Mouse (Mus musculus) E14TG2a.4 (cell line): Measurements from ENCODE around the gene Slc22a23.

Experiments
- H3K27me3 ChIP-seq: 2 replicates; pipeline ENCODE4 v1.6.1; 2014; ENCODE audit warnings: low read length, control low read depth; ENCODE audit not compliant: insufficient read depth
- H3K36me3 ChIP-seq: 2 replicates; pipeline ENCODE4 v1.6.1; 2014; ENCODE audit warnings: low read length, control low read depth; ENCODE audit not compliant: insufficient read depth
- H3K4me1 ChIP-seq: replicated peaks from 2 replicates; pipeline ENCODE4 v1.6.1; 2014; ENCODE audit warnings: low read depth, low read length, control low read depth
- H3K4me3 ChIP-seq: replicated peaks from 2 replicates; pipeline ENCODE4 v1.5.1; 2014; ENCODE audit warnings: mild to moderate bottlenecking, low read length
- H3K9me3 ChIP-seq: 2 replicates; pipeline ENCODE4 v1.6.1; 2014; ENCODE audit warnings: low read length, control low read depth
- CTCF ChIP-seq: conservative IDR thresholded peaks from 2 replicates; pipeline ENCODE4 v1.5.1; 2014; ENCODE audit warnings: low read length
- NANOG ChIP-seq: IDR thresholded peaks from 2 replicates; pipeline ENCODE4 v1.6.1; 2014; ENCODE audit warnings: borderline replicate concordance, low read length, mixed read lengths
- POU5F1 ChIP-seq: IDR thresholded peaks from 2 replicates; pipeline ENCODE4 v1.6.1; 2014; ENCODE audit warnings: low read length, borderline replicate concordance

Slc22a23 gene

DNA sequence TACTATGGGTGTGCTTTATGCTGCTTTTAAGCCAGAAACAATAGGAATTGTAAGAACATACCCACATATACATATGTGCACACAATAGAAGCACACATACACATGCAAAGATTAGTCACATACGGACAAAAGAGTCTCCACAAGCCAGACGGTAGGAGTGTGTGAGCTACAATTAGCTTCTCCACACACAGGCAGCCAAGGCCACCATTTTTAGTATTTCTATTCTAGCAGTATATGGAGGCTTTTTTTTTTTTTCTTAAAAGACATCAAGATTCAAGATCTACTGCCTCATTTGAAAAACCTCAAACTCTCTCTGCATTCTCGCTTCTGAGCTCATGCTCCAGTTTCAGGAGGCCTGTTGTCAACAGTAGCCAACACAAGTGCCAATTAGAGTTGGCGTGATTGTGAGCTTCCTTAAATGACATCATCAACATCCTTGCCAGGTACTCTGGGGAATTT lies 31.9 kb downstream of the Slc22a23 start:
- Histone ChIP-seq H3K4me1 (peaks cover 6% of the 10 kb centered on the region), H3K36me3 (no peaks in the 10 kb centered on the region), H3K4me3 (no peak overlapping the region), H3K27me3 (no peaks in the 10 kb centered on the region), H3K9me3 (no peaks in the 10 kb centered on the region)
- TF ChIP-seq NANOG: no peak
- TF ChIP-seq POU5F1: no peak
- no peak for TF ChIP-seq CTCF

DNA sequence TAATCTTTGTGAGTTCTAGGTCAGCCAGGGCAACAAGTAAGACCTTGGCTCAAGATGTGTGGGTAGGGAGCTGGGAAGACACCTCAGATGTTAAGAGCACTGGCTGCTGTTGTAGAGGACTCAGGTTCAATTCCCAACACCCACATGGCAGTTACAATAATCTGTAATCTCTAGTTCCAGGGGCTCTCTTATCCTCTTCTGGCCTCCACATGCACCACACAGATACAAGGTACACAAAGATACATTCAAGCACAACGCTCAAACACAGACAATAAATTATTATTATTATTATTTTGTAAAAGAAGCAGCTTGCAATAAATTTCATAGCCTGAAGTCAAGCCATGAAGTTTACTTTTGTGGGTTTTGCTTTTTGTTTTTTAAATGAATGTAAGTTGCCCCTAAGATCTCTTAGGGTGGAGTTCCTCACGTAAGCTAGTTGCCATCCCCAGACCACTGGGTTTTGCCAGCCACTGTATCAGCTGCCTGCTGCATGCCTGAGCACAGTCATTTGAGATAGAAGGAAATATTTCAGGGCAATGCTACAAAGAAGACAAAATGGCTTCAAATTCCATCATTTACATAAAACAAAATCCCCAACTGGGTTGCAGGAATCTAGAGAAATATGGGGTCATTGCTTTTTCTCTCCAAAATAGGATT lies 32.5 kb downstream of the Slc22a23 start:
- Histone ChIP-seq H3K27me3 (no peaks in the 10 kb centered on the region), H3K4me3 (no peak overlapping the region), H3K4me1 (peaks cover 8% of the 10 kb centered on the region), H3K36me3 (no peaks in the 10 kb centered on the region), H3K9me3 (no peaks in the 10 kb centered on the region)
- TF ChIP-seq NANOG (no peak), CTCF (no peak), POU5F1 (no peak)

DNA sequence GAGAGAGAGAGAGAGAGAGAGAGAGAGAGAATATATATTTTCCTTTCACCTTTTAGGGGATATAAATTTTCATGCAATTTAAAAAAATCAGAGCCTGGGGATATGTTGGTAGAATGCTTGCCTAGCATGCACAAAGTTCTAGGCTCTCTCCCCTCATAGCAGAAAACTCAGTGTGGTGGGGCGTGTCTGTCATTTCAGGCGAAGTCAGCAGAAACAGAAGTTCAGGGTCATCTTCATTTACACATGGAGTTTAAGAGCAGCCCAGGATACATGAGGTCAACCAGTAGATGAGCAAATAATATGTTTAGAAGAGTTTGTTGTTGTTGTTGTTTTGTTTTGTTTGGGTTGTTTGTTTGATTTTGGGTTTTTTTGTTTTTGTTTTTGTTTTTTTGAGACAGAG lies 33.4 kb downstream of the Slc22a23 start:
- Histone ChIP-seq H3K27me3 (no peaks in the 10 kb centered on the region), H3K9me3 (no peaks in the 10 kb centered on the region), H3K4me1 (peaks cover 8% of the 10 kb centered on the region), H3K36me3 (no peaks in the 10 kb centered on the region), H3K4me3 (no peak overlapping the region)
- no peak for TF ChIP-seq CTCF
- no peak for TF ChIP-seq NANOG
- TF ChIP-seq POU5F1: no peak

DNA sequence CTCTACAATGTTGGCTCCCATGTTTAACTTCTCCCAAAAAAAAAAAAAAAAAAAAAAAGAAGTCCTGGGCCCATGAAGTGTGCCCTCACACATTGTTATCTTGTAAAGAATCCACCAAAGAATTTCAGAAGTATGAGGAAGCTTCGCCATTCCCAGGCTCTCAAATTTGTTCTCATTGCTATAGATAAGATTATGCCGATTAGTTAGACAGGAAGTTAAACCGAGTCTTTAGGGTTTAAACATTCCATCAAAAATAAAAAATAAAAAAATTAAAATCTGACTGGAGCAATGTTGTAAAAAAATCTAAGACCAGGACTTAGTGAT lies 36.4 kb downstream of the Slc22a23 start:
- H3K4me1 ChIP-seq: peaks cover 8% of the 10 kb centered on the region
- TF ChIP-seq NANOG: no peak
- TF ChIP-seq POU5F1: no peak
- TF ChIP-seq CTCF: no peak
- no peak overlapping the region for H3K4me3 ChIP-seq
- no peaks in the 10 kb centered on the region for H3K27me3 ChIP-seq
- no peaks in the 10 kb centered on the region for H3K36me3 ChIP-seq
- H3K9me3 ChIP-seq: no peaks in the 10 kb centered on the region

DNA sequence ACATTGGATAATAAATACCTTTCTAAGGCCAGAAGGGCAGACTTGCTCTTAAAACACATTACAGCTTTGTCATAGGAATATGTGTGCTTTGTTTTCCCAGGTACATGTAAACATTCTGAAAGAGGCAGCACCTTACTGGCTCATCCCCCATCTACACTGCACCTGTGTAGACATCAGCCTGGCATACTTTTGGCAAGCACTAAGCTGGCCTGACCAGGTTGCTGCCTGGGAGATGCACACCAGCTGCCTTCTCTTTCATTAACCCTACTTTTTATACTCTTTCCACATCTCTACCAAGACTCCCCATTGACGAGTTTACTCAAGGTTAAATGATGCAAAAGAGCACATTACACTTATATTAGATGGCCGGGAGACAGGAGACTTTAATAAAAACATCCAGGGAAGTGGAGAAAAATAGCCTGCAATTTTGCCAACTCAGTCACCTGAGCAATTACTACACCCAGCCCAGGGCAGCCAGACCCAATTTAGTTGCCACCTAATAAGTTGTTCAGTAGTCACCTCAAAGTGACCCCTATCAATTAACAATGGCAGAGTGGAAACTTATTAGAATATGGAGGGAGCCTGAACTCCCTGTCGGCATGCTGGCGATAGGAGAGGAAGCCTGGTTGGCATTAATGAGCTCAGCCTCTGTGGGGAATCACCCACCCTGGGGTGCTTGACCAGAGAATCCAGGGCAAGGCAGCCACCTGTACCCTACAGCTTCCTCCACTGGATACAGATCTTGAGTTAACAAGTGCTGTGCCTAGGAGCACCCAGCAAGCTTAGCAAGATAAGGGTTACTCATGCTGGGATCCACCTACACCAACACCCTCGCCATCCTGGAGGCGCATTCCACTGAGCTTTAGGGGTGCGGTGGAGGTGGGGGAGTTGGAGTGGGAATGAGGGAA lies 37.0 kb downstream of the Slc22a23 start:
- no peaks in the 10 kb centered on the region for H3K27me3 ChIP-seq
- H3K36me3 ChIP-seq: no peaks in the 10 kb centered on the region
- H3K4me3 ChIP-seq: no peak overlapping the region
- H3K4me1 ChIP-seq: peaks cover 8% of the 10 kb centered on the region
- TF ChIP-seq CTCF (no peak), POU5F1 (no peak), NANOG (no peak)
- no peaks in the 10 kb centered on the region for H3K9me3 ChIP-seq

DNA sequence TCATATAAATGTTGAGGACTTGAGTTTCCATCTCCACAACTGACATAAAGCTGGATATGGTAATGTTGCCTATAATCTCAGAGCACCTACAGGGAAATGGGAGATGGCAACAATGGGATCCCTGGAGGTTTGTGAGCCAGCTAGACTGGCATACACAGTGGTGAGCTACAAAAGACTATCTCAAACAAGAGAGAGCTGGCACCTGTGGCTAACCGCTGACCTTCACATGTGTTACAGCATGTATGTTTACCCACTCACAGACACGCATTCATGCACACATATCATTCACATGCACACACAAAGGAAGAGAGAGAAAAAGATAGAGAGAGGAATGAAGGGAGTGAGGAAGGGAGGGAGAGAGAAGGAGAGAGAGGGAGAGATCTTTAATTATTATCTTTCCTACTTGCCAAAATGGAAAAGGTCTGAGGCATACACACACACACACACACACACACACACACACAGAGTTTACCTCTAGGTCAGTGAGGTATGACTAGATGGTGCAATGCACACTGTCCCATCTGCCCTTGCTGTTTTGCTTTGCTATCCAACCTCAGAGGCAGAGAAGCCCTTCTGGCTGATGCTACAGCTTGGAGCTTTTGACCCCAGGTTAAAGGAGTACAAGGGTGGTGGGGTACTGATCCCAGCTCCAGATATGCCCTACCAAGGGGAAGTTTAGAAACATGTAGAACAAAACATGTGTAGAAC lies 38.9 kb downstream of the Slc22a23 start:
- peaks cover 8% of the 10 kb centered on the region for H3K4me1 ChIP-seq
- no peaks in the 10 kb centered on the region for H3K36me3 ChIP-seq
- TF ChIP-seq POU5F1 (no peak), NANOG (no peak), CTCF (no peak)
- no peaks in the 10 kb centered on the region for H3K9me3 ChIP-seq
- H3K4me3 ChIP-seq: no peak overlapping the region
- H3K27me3 ChIP-seq: no peaks in the 10 kb centered on the region

DNA sequence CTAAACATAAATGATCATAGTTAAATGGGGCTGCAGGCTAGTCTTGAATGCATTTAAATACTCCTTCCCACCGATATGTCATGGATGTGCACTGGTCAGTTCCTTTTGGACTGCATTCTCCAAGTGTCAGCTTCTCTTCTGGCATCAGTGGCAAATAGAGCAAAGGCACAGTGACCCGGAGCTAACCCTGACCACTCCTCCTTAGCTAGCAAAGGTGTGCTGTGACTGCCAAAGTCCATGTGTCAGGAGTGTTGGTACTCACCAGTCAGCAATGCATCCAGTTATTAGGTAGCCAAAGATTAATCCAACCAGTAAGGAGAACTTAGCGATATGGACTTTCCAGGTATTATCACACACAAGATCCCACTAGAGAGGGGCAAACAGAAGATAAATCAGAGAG lies 40.1 kb downstream of the Slc22a23 start:
- Histone ChIP-seq H3K4me3 (no peak overlapping the region), H3K4me1 (peaks cover 5% of the 10 kb centered on the region), H3K9me3 (no peaks in the 10 kb centered on the region), H3K36me3 (no peaks in the 10 kb centered on the region), H3K27me3 (no peaks in the 10 kb centered on the region)
- TF ChIP-seq POU5F1 (no peak), NANOG (no peak), CTCF (no peak)

DNA sequence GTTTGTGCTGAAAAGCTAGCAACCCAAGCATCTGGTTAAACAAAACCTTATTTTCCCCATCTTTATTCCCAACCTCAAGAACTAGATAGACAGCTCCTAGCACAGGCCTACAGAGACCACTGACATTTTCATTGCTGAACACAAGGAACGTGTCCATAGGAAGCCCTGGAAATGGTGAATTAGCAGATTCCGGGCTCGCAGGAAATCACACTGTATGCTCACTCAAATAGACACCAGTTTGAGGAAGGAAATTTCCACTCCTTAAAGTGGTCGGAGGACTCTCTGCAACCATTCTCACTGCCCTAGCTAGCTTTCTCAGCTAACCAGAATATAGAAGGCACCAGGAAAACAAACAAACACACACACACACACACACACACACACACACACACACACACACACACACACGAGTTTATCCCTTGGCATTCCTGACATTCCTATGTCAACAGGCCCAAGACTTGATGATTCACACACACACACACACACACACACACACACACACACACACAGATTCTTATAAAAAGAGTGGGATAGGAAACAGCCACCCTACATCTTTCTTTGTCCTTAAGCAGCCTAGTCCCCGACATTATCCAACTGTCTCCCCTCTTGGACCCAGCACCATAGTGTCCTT lies 41.5 kb downstream of the Slc22a23 start:
- Histone ChIP-seq H3K27me3 (no peaks in the 10 kb centered on the region), H3K36me3 (no peaks in the 10 kb centered on the region), H3K4me3 (no peak overlapping the region), H3K4me1 (peaks cover 5% of the 10 kb centered on the region), H3K9me3 (no peaks in the 10 kb centered on the region)
- no peak for TF ChIP-seq POU5F1
- TF ChIP-seq CTCF: no peak
- TF ChIP-seq NANOG: no peak
